Mouse (Mus musculus): ENCODE measurements around the gene Cyfip2.

GRCm38 (mm10) chr11:46184946-46185345 lies 127.7 kb downstream of the Cyfip2 start:
- TF ChIP-seq CTCF (IDR thresholded peaks at IDR 0.05; ENCODE audit: control insufficient read depth, insufficient read depth, insufficient read length) (no peak), FOSL1 (IDR thresholded peaks at IDR 0.05; ENCODE audit: insufficient read depth, low read length, poor library complexity, severe bottlenecking) (no peak), CEBPB (IDR thresholded peaks at IDR 0.05; ENCODE audit: low read depth) (no peak)

Measured in C2C12 (cell line).